Mouse (Mus musculus): ENCODE results near the gene Rap1a.

Rap1a gene

DNA sequence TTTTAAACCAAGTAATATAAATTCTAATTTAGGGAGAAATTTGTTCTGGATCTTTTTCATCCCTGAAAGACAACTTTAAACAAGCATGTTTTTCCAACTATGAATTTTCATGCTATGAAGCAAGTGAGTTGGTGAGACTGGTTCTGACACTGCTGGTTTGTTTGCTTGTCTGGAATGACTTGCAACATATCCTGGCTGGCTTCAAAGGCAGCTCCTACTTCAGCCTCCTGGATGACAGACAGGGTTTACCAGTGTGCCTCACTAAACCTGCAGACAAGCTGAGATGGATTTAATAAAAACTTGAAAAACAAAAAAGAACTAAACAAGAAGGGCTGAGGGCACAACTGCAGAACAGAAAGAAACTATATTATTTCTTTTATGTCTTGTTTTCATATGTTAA is 43.0 kb downstream of the Rap1a start:
- DNase-seq: no peak

DNA sequence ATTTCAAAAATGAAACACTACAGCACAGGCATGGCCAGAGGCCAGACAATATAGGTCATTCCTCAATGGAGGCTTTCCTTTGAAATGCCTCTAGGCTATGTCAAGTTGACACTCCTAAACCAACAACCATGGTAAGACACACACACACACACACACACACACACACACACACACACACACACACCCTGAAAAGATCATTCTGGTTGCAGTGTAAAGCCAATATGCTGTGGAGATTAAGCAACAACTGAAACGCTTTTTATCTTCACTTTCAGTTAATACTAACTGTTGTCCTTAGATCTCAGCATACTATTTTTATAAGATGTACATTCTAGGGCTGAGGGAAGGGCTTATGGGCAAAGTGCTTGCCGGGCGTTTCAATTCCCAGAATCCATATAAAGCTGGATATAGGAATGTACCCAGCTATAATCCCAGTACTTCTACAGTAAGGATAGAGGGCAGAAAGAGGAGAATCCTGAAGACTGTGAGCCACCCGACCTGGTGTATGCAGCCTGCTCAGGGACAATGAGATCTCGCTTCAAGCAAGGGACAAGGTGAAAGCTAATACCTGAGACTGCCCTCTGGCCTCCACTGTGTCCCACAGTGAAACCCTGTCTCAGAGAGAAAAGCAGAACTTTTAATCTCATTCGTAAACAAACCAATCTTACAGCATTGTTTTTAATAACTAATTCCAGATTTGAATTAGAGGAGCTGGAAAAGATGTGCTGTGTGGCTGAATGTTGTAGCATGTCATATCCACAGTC is 43.6 kb downstream of the Rap1a start:
- no peak for DNase-seq

DNA sequence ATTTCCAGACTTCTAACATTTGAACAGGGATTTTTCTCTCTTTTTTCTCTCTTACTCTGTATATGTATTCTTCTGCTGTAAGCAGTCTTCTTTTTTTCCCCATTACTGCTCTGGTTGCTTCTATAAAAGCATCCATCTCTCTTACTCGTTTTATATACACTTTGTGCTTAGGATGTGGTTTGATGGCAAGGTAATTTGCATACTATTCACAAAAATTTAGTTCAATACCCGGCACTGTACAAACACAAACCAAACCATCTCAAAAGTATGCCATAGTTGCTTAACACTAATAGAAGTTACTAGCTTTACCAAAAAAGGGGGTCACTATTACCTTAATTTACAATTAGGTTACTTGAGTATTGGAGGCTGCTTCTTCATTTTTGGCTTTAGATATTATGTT is 44.6 kb downstream of the Rap1a start:
- no peak for DNase-seq

DNA sequence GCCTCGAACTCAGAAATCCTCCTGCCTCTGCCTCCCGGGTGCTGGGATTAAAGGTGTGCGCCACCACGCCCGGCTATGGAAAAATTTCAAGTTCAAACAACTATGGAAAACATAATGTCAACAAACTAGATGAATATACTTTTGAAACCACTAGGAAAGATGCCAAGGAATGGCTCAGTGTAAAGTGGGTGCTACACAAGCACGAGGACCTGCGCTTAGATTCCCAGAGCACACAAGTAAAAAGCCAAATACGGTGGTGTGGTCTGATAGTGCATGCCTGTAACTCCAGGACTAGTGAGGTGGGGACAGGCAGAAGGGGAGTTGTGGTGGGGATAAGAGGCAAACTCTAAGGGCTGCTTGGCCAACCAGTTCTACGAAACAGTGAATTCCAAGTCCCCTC is 46.0 kb downstream of the Rap1a start:
- DNase-seq: no peak

DNA sequence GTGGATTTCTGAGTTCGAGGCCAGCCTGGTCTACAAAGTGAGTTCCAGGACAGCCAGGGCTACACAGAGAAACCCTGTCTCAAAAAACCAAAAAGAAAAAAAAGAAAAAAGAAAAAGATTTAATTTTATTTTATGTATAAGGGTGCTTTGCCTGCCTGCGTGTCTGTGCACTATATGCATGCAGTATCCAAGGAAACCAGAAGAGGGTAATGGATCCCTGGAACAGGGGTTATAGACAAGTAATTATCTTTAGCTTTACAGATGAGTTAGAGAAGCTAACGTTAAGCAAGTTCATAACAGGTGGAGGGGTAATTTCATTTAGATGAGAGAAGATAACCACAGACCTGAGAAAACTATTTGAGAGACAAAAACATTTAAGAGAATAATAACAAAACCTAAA is 47.0 kb downstream of the Rap1a start:
- no peak for DNase-seq

DNA sequence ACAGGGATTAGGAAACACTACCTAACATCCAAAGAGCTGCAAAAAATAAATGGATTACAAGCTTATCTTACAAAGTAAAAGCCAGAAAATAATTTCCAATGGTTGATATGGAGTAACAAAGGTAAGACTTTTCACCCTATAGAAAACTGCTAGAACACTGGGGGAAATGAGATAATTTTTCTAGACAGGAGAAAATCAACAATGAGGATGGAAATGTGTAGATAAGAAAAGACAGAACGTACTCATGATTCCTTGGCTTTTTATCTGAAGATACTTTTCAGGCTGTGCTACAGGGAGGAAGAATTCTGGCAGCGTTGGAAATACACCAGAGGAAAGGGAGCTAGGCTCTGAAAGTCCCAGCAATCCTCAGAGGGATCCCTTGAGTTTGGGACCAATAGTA is 50.3 kb downstream of the Rap1a start:
- no peak for DNase-seq

DNA sequence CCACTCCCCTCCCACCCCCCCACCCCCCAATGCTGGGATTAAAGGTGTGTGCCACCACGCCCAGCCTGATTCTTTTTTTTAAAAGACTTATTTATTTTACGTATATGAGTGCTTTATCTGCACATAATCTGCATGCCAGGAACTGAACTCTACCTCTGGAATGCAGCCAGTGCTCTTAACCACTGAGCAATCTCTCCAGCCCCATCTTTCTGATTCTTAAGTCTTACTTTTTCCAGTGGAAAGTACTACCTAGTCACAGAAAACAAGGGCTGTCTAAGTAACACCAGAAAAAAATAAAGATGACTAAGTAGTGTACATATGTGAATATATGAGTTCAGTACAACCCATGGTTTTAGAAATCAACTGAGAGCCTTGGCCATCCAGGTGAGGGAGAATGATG is 54.6 kb downstream of the Rap1a start:
- no peak for DNase-seq

DNA sequence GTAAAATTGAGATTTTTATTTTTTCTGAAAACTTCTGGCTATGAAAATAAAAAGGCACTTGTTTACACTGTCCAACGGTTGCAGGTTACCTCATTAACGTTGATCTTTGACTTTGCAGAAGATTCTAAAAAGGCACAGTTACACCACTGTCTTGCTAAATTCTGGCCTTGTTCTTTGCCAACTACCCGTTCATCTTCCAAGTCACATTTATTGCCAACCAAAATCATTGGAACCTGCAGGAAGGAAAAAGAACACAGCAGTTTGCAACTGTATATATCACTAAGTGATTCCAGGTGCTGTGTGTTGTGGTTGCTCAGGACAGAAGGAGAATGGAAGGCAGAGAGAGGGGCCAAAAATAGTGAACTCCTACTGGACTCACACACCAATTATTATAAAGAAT is 63.5 kb downstream of the Rap1a start:
- DNase-seq: no peak

DNA sequence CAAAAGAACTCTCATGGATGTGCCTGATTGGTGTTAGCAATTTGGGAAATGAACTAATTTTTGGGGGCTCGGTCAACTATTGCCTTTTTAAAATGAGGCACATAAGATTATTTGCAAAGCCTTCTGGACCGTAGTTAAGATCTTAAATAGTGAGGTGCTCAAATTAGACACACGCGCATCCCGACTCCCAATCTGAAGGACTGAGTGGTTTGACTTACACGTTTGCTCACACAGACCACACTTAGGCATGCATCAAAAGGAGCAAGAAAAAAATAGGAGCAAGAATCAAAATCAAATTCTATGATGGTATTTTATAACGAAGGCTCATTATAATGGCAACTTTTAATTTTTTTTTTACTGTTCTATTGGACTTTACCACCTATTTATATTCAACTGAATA is 64.1 kb downstream of the Rap1a start:
- DNase-seq: no peak

DNA sequence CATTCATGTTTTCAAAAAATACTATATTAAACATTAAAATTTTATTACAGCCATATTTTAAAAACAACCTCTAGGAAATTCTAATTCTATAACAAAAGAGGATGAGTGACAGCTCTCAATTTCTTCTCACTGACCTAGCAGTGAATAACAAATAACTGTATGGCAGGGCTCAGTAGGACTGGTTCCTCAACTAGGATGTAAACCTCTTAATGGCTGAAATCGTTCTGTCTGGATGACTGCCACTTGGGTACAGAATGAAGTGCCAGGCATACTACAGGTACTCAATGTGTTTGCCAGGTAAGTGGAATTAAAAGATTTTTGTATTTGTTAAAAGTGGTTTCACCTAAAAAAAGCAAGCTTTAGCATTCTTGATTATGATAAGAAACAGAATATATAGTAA is 65.0 kb downstream of the Rap1a start:
- no peak for DNase-seq

DNA sequence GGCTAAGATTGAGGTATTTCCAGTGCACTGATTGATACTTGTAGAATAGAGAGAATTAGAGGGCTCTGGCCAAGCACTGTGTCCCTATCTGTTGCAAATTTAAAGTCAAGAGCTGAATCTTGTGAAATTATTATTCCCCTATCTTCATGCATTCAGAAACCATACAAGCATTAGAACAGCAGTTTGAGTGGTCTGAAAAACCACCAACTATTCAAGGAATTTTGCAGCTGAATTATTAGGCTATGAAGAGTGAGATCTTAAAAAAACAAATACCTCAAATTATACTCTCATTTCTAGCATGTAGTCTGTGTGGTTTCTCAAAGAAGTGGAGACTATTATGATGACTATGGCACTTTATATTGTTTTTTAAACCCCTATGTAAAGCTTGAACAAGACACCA is 65.9 kb downstream of the Rap1a start:
- no peak for DNase-seq

DNA sequence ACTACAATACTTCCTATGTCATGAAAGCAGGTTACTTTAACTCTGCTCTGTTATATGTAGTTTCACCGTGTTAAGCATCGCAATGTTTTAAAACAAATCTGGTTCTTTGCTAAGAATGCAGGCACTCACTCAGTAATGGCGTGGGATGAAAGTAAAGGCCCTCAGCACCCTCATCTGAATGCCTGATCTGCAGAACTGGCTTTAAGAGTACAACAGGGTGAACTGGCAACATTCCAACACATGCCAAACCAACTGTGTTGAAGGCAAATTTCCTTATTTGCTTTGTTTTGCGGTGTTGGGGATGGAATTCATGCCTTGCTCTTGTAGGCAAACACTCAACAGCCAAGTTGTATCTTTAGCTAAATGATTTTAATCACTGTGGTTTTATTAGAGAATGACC is 67.6 kb downstream of the Rap1a start:
- no peak for DNase-seq

DNA sequence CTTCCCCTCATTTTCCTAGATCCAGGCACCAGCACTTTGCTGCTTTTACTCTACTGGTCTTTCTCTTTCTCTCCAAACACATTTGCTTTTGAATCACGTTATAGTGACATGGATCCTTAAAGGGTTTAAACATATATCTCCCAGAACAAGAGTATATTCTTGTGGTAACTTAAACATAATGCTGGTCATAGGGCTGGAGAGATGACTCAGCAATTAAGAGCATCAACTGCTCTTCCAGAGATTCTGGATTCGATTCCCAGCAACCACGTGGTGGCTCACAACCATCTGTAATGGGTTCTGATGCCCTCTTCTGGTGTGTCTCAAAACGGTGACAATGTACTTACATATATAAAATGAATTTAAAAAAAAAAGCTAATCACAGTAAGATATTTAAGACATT is 68.8 kb downstream of the Rap1a start:
- DNase-seq: no peak

DNA sequence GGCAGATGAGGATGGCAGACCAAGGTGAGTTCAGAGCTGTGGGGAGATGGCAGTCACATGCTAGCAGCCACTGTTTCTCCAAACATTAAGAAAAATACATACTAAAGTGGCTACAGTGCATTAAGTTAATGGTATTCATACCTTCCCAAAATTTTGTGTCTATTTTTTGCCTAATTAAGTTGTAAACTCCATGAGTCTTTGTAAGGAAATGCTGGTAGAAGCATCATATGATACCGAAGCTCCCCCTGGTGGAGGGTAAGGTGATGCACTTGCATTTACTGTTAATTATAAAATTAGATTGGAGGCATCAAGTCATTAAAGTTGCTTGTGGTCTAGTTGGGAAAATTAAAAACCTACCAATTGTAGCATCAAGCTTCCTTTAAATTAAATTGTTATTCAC is 75.1 kb downstream of the Rap1a start:
- DNase-seq: peak; percentile 73 to 80

DNA sequence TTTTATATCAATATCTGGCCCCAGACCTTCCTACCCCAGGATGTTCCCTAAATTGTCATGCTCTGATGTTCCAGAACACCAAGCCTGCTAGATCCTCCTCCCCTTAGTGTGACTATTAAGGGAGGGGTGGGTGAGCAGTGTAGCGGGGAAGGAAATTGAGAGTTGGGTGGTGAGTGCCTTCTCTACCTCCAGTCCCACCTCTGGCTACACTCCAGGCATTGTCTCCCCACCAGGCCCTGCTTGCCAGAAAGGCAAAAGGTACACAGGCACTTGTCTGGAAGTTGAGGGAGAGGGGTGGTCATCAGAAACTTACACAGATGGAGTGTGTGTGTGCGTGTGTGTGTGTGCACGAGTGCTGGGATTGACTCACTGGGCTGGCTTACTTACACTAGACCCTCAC is 78.6 kb downstream of the Rap1a start:
- DNase-seq: no peak

DNA sequence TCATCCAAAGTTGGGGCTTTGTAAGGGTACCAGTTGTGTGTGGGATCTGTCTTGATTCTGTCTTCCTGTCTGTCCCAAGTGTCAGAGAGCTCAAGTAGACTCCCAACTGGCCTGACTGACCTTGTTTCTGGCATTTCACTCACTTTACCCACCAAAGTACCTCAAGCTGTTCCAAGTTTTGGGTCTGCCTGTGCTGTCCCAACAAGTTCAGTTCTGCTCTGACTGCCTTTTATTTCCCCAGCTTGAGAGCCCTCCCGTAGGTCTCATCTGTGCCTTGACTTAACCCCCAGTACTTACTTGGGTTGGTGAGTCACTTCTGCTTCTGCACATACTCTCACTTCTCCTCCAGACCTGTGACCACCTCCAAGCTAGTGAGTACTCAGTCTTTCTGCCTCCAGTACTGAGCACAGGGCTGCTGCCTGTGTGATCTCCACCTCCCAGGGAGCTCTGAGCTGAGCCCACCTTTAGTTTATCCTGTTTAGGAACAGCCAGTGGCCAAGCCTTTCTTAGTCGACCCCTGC is 79.4 kb downstream of the Rap1a start:
- no peak for DNase-seq

DNA sequence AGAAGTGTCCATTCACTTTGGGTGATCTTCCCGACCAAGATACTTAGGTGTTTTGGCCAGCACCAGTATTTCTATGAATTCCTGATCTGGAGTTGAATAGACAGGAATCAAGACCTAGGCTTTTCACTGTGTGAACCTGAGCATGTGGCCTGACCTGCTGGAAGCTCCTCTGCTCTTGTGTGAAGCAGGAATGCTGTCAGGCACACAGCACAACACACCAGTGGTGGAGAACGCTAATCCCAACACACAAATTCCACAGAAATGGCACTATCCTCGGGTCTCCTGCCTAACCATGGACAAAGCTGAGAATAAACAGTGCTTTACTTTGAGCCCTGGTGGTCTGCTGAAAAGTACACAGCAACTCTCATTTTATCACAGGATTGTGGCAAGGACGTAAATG is 80.6 kb downstream of the Rap1a start:
- no peak for DNase-seq

DNA sequence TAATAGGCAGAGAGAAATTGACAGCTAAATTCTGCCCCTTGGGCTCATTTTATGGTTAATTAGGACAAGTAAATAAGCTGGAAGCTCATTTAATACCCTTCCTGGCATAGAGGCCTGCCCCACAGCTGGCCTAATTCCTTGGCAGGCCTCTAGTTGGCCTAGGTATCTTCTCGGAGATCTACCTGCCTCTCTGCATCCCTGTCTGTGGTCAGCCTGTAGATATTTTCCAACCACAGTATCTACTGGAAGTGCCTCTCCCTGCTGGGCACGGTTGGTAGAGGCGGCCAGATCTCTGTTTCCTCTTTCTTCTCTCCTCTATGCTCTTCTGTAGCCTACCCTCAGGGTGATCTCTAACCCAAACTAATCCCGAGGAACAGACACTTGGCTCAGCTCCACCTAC is 81.2 kb downstream of the Rap1a start:
- DNase-seq: no peak

DNA sequence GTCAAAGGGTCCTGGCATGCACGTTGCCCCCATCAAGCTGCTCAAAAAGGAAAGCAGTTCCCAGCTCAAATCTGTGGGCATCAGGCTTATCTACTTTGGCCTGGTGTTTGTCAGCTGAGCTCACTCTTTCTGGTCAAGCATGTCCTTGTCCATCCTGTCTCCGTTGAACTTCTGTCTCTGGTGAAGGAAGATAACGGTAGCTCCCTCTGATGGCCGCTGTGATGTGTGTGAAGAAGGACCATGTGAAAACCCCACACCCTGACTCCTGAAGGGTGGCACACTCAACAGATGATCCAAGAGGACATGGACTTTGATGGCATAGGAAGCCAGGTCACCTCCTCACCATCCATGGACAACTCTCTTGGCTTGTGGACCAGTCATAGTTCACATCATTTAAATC is 82.4 kb downstream of the Rap1a start:
- no peak for DNase-seq

DNA sequence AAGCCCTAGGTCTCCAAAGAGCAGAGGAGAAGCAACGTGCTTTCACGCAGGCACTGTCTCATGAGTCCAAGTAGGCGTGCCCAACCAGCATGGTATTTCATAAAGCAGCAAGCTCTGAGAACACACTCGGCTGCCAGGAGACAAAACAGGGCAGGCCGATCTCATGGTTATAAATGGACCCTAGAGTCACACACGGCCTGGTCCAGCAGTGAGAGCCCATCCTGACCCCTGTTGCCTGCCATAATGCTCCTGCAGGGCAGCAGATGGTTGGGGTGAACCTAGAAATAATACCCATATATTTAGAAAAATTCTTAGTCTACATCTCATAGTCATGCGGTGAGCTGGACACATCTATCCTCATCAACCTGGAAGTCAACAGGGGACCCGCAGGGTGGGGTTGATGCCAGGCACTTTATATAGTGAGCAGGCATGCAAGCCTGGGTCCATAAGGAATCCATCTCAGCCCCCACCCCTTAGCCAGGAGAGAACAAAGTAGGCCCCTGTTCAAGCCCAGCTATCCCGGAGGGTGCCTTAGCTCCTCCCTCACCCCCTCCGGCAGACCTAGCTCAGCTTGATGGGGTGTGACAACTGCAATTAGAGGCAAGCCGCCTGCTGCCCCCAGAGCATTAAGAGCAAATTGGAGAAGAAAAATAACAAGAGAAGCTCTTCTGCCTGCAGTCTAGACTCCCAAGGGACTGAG is 83.1 kb downstream of the Rap1a start:
- DNase-seq: no peak

DNA sequence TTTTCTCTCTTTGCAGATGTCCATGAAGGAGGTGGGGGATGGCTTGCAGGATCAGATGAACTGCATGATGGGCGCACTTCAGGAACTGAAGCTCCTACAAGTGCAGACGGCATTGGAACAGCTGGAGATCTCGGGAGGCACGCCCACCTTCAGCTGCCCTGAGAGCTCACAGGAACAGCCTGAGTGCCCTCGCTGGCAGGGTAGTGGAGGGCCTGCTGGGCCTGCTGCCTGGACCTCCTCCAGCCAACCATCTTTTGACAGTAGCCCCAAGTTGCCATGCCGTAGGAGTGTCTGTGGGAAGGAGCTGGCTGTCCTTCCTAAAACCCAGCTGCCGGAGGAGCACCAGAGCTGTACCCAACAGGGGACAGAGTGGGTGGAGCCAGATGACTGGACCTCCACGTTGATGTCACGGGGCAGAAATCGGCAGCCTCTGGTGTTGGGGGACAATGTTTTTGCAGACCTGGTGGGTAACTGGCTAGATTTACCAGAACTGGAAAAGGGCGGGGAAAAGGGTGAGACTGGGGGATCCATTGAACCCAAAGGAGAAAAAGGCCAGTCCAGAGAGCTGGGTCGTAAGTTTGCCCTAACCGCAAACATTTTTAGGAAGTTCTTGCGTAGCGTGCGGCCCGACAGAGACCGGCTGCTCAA is 84.7 kb downstream of the Rap1a start:
- no peak for DNase-seq

DNA sequence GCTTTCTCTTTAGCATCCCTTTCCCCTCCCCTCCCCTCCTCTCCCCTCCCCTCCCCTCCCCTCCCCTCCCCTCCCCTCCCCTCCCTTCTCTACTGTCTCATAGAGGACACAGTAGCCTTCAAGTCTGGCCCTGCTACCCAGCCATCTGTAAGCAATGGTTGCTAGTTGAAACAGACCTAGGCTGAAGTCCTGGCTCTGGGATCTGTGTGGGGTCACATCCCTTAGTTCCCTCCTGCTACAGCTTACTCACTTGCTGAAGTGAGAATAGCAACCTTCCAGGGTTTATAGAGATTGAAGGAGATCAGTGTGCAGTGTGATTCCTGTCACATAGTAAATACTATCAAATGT is 86.3 kb downstream of the Rap1a start:
- DNase-seq: no peak

DNA sequence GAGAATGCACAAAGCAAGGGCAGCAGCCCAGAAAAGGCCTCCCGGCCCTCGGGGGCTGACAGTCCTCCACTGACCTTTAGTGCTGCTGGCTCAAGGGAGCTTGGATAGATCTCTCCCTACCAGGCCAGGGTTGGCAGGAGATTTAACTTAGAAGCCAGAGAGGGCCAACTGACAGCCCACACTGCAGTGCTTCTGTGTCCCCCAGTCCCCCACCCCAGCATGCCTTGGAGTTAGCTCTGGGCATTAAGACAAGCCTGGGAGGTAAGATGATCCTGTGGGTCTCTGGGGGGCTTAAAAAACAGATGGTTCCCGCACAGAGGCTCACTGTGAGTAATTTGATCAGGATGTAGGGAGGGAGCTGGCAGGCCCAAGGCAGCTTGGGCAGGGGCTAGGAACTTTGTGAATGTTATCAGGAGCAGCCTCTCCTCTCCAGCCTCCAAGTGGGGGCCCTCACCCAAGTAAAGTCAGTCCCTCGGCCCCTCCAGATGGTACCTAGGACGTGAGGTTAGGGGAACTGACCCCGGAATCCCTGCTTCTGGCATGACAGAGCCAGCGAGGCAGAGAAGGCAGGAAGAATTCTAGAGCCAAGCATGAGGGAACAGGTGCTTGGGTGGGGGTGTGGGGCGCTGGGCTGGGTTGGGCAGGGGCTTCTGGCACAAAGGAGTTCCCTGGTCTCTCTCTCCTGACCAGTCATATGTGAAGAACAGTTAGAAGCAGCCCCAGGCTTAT is 86.9 kb downstream of the Rap1a start:
- DNase-seq: no peak

DNA sequence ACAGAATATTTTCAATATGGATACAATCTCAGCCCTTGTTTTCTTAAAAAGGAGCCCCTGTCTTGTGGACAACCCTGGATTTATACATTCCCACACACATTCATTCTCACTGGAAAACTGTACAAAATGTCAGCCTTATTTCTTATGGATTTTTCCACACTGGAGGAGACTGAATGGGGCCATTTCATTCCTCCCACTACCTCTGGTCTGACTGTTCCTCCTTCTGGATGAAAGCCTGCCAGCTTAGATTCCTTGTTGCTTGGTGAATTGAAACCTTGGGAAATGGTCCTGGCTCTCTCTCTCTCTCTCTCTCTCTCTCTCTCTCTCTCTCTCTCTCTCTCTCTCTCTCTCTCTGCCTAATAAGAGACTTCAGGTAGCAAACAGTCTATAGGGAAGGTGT is 88.3 kb downstream of the Rap1a start:
- no peak for DNase-seq

Measured in B cell, adult 2 months (primary cell).